Mouse (Mus musculus) MEL (cell line): ENCODE data around the gene Large2.

ENCODE experiments used
- CHD2 ChIP-seq: IDR thresholded peaks from 2 replicates; pipeline ENCODE4 v1.6.1; 2011; ENCODE audit warnings: low read length, improper control_type of control experiment
- CTCF ChIP-seq, 3 experiments: IDR thresholded peaks in 2 of 3; conservative IDR thresholded peaks in 1 of 3; 2 replicates each; pipeline ENCODE4 v1.5.1; 2011 to 2012; ENCODE audit warnings: low read length in 3 of 3, low read depth in 2 of 3, mild to moderate bottlenecking in 2 of 3, improper control_type of control experiment in 1 of 3, inconsistent platforms in 1 of 3, mixed read lengths in 1 of 3, moderate library complexity in 1 of 3; ENCODE audit not compliant: control insufficient read depth in 1 of 3, insufficient read depth in 1 of 3, poor library complexity in 1 of 3, severe bottlenecking in 1 of 3
- ELF1 ChIP-seq: IDR thresholded peaks from 2 replicates; pipeline ENCODE4 v1.6.1; 2014; ENCODE audit warnings: low read depth, mild to moderate bottlenecking, inconsistent platforms, low read length, improper control_type of control experiment, moderate library complexity
- EP300 ChIP-seq, 2 experiments: IDR thresholded peaks; 2 replicates each; pipeline ENCODE4 v1.6.1; 2011; ENCODE audit warnings: improper control_type of control experiment in 2 of 2, low read length in 2 of 2, low read depth in 1 of 2, mild to moderate bottlenecking in 1 of 2
- HCFC1 ChIP-seq: IDR thresholded peaks from 2 replicates; pipeline ENCODE4 v1.6.1; 2012; ENCODE audit warnings: low read depth, mild to moderate bottlenecking, inconsistent platforms, low read length, improper control_type of control experiment, moderate library complexity
- KAT2A ChIP-seq: conservative IDR thresholded peaks from 2 replicates; pipeline ENCODE4 v1.6.1; 2012; ENCODE audit warnings: low read depth, low read length, improper control_type of control experiment, inconsistent platforms
- MEF2A ChIP-seq: IDR thresholded peaks from 2 replicates; pipeline ENCODE4 v1.6.1; 2014; ENCODE audit warnings: low read depth, mild to moderate bottlenecking, inconsistent platforms, low read length, improper control_type of control experiment; ENCODE audit not compliant: poor library complexity, insufficient replicate concordance, severe bottlenecking; ENCODE audit errors: extremely low read depth
- MYB ChIP-seq: IDR thresholded peaks from 2 replicates; pipeline ENCODE4 v1.6.1; 2011; ENCODE audit warnings: mild to moderate bottlenecking, low read depth, low read length, improper control_type of control experiment
- MYC ChIP-seq: IDR thresholded peaks from 2 replicates; pipeline ENCODE4 v1.6.1; 2011; ENCODE audit warnings: low read depth, mild to moderate bottlenecking, low read length, improper control_type of control experiment, moderate library complexity
- POLR2A ChIP-seq, 2 experiments: IDR thresholded peaks; 2 replicates each; pipeline ENCODE4 v1.6.1; 2011 to 2012; ENCODE audit warnings: low read length in 2 of 2, mild to moderate bottlenecking in 2 of 2, control low read depth in 1 of 2, improper control_type of control experiment in 1 of 2, low read depth in 1 of 2, moderate library complexity in 1 of 2; ENCODE audit not compliant: control insufficient read depth in 1 of 2, insufficient read depth in 1 of 2, poor library complexity in 1 of 2
- POLR2AphosphoS5 ChIP-seq: IDR thresholded peaks from 2 replicates; pipeline ENCODE4 v1.6.1; 2012; ENCODE audit warnings: low read depth, borderline replicate concordance, mild to moderate bottlenecking, inconsistent platforms, low read length, moderate library complexity, mixed read lengths
- TCF12 ChIP-seq: IDR thresholded peaks from 2 replicates; pipeline ENCODE4 v1.6.1; 2014; ENCODE audit warnings: low read depth, mild to moderate bottlenecking, inconsistent platforms, low read length, improper control_type of control experiment, moderate library complexity
- USF1 ChIP-seq: IDR thresholded peaks from 2 replicates; pipeline ENCODE4 v1.6.1; 2014; ENCODE audit warnings: low read depth, mild to moderate bottlenecking, inconsistent platforms, low read length, improper control_type of control experiment, moderate library complexity

DNA sequence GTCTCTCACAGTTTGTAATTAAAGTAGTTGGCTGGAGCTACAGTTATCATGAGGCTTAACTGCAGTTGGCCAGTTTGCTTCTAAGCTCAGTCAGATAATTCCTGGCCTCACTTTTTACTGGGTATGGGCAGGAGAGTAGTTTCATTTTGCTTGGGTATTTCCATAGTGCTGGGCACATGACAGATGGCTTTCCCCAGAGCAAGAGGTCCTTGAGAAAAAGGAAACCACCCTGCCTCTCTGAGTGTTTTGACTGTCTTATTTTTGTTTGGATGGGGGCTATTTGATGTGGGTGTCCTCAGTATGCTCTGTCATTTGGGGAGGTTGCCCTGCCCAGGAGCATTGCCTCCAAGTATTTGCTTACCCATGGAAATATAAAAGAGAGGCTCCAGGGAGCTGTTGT lies 32.3 kb downstream of the Large2 start:
- TF ChIP-seq HCFC1 (no peak), KAT2A (no peak), MEF2A (no peak), POLR2A (IDR thresholded peaks at IDR 0.05; ENCODE audit: control insufficient read depth in 1 of 2, insufficient read depth in 1 of 2, low read depth in 1 of 2, low read length in 2 of 2, poor library complexity in 1 of 2) (no peak), ELF1 (no peak), USF1 (no peak), POLR2AphosphoS5 (no peak), CHD2 (no peak), CTCF (IDR thresholded peaks at IDR 0.05 in 2 of 3, conservative IDR thresholded peaks at IDR 0.05 in 1 of 3; ENCODE audit: control insufficient read depth in 1 of 3, insufficient read depth in 1 of 3, low read depth in 2 of 3, low read length in 3 of 3, poor library complexity in 1 of 3, severe bottlenecking in 1 of 3) (no peak), EP300 (IDR thresholded peaks at IDR 0.05; ENCODE audit: low read depth in 1 of 2, low read length in 2 of 2) (no peak), MYB (no peak), MYC (no peak), TCF12 (no peak)
